In genomic region chr4:140763158-140763557, GRCm38 (mm10) we compare ENCODE assay signal across 10 mouse cellular contexts. TPM values are rescaled to one million over a fixed set of nuclear protein-coding genes. Genes with fewer than 3 reads are reported as not detected.
DNase-seq lines count a peak whose midpoint lies in the region; ATAC-seq lines count a peak whose summit lies in the region.
"Had no signal": no experiment of that assay in that cellular context is flagged by ENCODE, and none has a peak within 500 bp of the region (broad histone marks: within the 10 kb centered on the region; RNA-seq: fewer than 3 reads in every experiment).

No protein-coding gene starts in this region.

- peak; percentile 24 for DNase-seq in heart, adult 8-10 months (ENCODE audit: low spot score)
- DNase-seq in B cell, adult 2 months: peak; percentile 87 to 88
- DNase-seq in adrenal gland, postnatal 36 days: peak; percentile 62 to 63
- DNase-seq in forelimb bud, embryonic 11.5 days (ENCODE audit: low read depth, low spot score): peak; percentile 62
- peak; percentile 78 to 82 for DNase-seq in kidney, postnatal 4 days
- no peak for DNase-seq in frontal cortex, postnatal 25 days (ENCODE audit: low spot score in 2 of 2)

- no peaks in the 10 kb centered on the region for H3K36me3 ChIP-seq in heart, embryonic 12.5 days
- H3K36me3 ChIP-seq: embryonic facial prominence, embryonic 15.5 days; midbrain, embryonic 12.5 days had no signal

- no peaks in the 10 kb centered on the region for H3K9me3 ChIP-seq in heart, embryonic 12.5 days (replicated peaks)
- H3K9me3 ChIP-seq: embryonic facial prominence, embryonic 15.5 days; midbrain, embryonic 12.5 days had no signal

- H3K27me3 ChIP-seq in heart, embryonic 12.5 days (replicated peaks): no peaks in the 10 kb centered on the region; the same call in 1 of the 2 replicates
- H3K27me3 ChIP-seq: embryonic facial prominence, embryonic 15.5 days; midbrain, embryonic 12.5 days had no signal

- no peak overlapping the region for H3K4me3 ChIP-seq in heart, embryonic 12.5 days
- H3K4me3 ChIP-seq: embryonic facial prominence, embryonic 15.5 days; midbrain, embryonic 12.5 days had no signal

- no peak overlapping the region for H3K9ac ChIP-seq in heart, embryonic 12.5 days
- H3K9ac ChIP-seq: embryonic facial prominence, embryonic 15.5 days; midbrain, embryonic 12.5 days had no signal

- no peak overlapping the region for H3K27ac ChIP-seq in heart, embryonic 12.5 days (ENCODE audit: poor library complexity, severe bottlenecking)
- H3K27ac ChIP-seq: embryonic facial prominence, embryonic 15.5 days; midbrain, embryonic 12.5 days had no signal

- no peak; the same call in 1 of the 2 replicates for ATAC-seq in heart, embryonic 12.5 days (ENCODE audit: insufficient number of reproducible peaks, low FRiP score)
- peak; percentile 61; the same call in 1 of the 2 replicates for ATAC-seq in neutrophil, adult 5-6 weeks (ENCODE audit: extremely low read depth, insufficient number of reproducible peaks, low FRiP score, poor library complexity, severe bottlenecking)

- no peak overlapping the region for H3K4me2 ChIP-seq in heart, embryonic 12.5 days
- H3K4me2 ChIP-seq: embryonic facial prominence, embryonic 15.5 days; midbrain, embryonic 12.5 days had no signal

- WGBS in heart, embryonic 12.5 days: 18% methylated on average over 9 of the region's 9 CpGs

- H3K4me1 ChIP-seq in heart, embryonic 12.5 days (replicated peaks): no peaks in the 10 kb centered on the region

RNA-seq across cellular contexts. Expression of gene Padi4, which starts 10.9 kb away (rescaled TPM):
- total RNA-seq in heart, adult 8-10 months (2022): 1 to 10 TPM in 1 of 4 experiments, under 1 TPM in 3; 0.24 to 5.3 (median 0.27) TPM
- 2.1 and 2.5 TPM in 2 replicates for polyA plus RNA-seq in heart, embryonic 12.5 days (2016; fragmentation: Nextera tagmentation; extraction: Ambion mirVana)
- total RNA-seq in adrenal gland, postnatal 36 days (2021): under 1 TPM; 0.23 to 0.63 TPM
- total RNA-seq in neutrophil, adult 5-6 weeks (2017): 148 and 162 TPM in 2 replicates

RNA-seq across cellular contexts. Expression of gene Padi6, which starts 20.7 kb away (rescaled TPM):
- not detected for total RNA-seq in heart, adult 8-10 months (2022)
- not detected in 2 replicates for polyA plus RNA-seq in heart, embryonic 12.5 days (2016; fragmentation: Nextera tagmentation; extraction: Ambion mirVana)
- not detected for total RNA-seq in adrenal gland, postnatal 36 days (2021)
- 0.12 TPM in 1 of 2 replicates, not detected in the other for total RNA-seq in neutrophil, adult 5-6 weeks (2017)
- polyA plus RNA-seq: embryonic facial prominence, embryonic 15.5 days; midbrain, embryonic 12.5 days had no signal

RNA-seq across cellular contexts. Expression of gene Padi3, which starts 47.3 kb away (rescaled TPM):
- total RNA-seq in heart, adult 8-10 months (2022): under 1 TPM; 0.09 to 0.34 (median 0.13) TPM
- 0.45 and 0.50 TPM in 2 replicates for polyA plus RNA-seq in heart, embryonic 12.5 days (2016; fragmentation: Nextera tagmentation; extraction: Ambion mirVana)
- not detected for total RNA-seq in adrenal gland, postnatal 36 days (2021)
- not detected in 2 replicates for total RNA-seq in neutrophil, adult 5-6 weeks (2017)

Comparison
In these comparisons a context has a peak if more than half of its experiments do, and no peak if none do; other contexts are left out.
1. DNase-seq: peak in heart, adult 8-10 months (single experiment), B cell, adult 2 months (2 of 2), adrenal gland, postnatal 36 days (2 of 2), forelimb bud, embryonic 11.5 days (single experiment) and kidney, postnatal 4 days (2 of 2); none in frontal cortex, postnatal 25 days (0 of 2).
2. RNA of gene Padi4, which starts 10.9 kb away (total RNA-seq): 148 to 162 TPM in neutrophil, adult 5-6 weeks; 0.23 to 0.63 TPM in adrenal gland, postnatal 36 days and 0.24 to 5.3 TPM in heart, adult 8-10 months; every median in the first group is over 10 times any median in the second.